Mouse (Mus musculus): ENCODE measurements around the gene Mast4.

GRCm38 (mm10) chr13:103293121-103293520 is 41.2 kb downstream of the Mast4 start:
- TF ChIP-seq CTCF (IDR thresholded peaks at IDR 0.05; ENCODE audit: low read depth, low read length) (no peak), GATA1 (IDR thresholded peaks at IDR 0.05; ENCODE audit: borderline replicate concordance, low read length) (no peak), TAL1 (conservative IDR thresholded peaks at IDR 0.05; ENCODE audit: low read depth, low read length) (no peak), POLR2AphosphoS5 (IDR thresholded peaks at IDR 0.05; ENCODE audit: insufficient replicate concordance, low read depth, low read length) (no peak), GATA2 (IDR thresholded peaks at IDR 0.05; ENCODE audit: borderline replicate concordance, low read depth, low read length) (no peak)

Data from G1E (cell line).